Mouse (Mus musculus) myocyte (in vitro differentiated cells): ENCODE measurements at regions not wholly inside any gene's neighbourhood (a gene's known extent, or its start where the extent isn't known, plus 50 kb on each side); places are given as distances from the start of the nearest gene placed in this dataset.

Experiments used
- E2F4 ChIP-seq: IDR thresholded peaks from one replicate; pipeline ENCODE4 v1.6.1; 2011; ENCODE audit warnings: mild to moderate bottlenecking, control low read depth, moderate library complexity; ENCODE audit not compliant: insufficient read depth
- POLR2A ChIP-seq: IDR thresholded peaks from one replicate; pipeline ENCODE4 v1.6.1; 2011; ENCODE audit warnings: low read depth, mild to moderate bottlenecking, control low read depth, moderate library complexity; ENCODE audit not compliant: insufficient read length
- POLR2AphosphoS2 ChIP-seq: IDR thresholded peaks from one replicate; pipeline ENCODE4 v1.6.1; 2011; ENCODE audit warnings: low read depth, control low read depth; ENCODE audit not compliant: insufficient read length

GRCm38 (mm10) chr13:46218101-46218701 is 55.3 kb upstream of the Stmnd1 start:
- no peak for TF ChIP-seq POLR2A
- no peak for TF ChIP-seq POLR2AphosphoS2
- TF ChIP-seq E2F4 = no peak
